Mouse (Mus musculus) embryonic fibroblast, embryonic 13.5 days (primary cell): ENCODE results near the gene Ror2.

ENCODE experiments used
- CTCF ChIP-seq: IDR thresholded peaks from 2 replicates; pipeline ENCODE4 v1.5.1; 2011; ENCODE audit warnings: mild to moderate bottlenecking, control low read depth, low read length, moderate library complexity, borderline replicate concordance; ENCODE audit not compliant: insufficient read depth
- POLR2A ChIP-seq: IDR thresholded peaks from 2 replicates; pipeline ENCODE4 v1.6.1; 2011; ENCODE audit warnings: low read depth, mild to moderate bottlenecking, control low read depth, low read length, moderate library complexity

DNA sequence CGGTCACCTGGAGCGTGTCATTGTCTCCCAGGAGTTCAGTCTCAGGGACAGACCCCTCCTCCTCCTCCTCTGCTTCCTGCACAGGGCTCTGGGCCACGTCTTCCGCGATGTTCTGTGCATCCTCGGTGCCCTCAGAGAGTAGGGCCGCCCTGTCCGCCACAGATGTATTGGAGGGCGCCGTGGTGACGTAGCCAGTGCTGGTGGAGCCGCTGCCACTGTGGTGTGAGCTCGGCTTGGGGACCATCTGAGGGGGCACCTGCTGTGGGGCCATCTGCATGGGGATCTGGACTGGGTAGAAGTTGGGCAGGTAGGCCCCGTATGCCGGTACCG, 175.7 kb downstream of the Ror2 start:
- TF ChIP-seq CTCF: no peak
- TF ChIP-seq POLR2A: no peak
